Mouse (Mus musculus) midbrain, postnatal 0 days (tissue): Measurements from ENCODE around the gene Usp42. TPM values are rescaled to one million over a fixed set of nuclear protein-coding genes. Genes with fewer than 3 reads are reported as not detected.

ENCODE experiments used
- ATAC-seq: fragments of 200-750 bp; cut with Nextera tagmentation; 2 replicates; pipeline ENCODE4 v1.8.0; 2017; ENCODE audit warnings: moderate number of reproducible peaks, mild to moderate bottlenecking, moderate TSS enrichment, moderate library complexity; ENCODE audit not compliant: low FRiP score
- DNase-seq: peaks from one replicate; pipeline ENCODE4 v3.0.0-alpha.2; 2015; ENCODE audit warnings: low spot score
- H3K27ac ChIP-seq: fragments of 300-500 bp; sonication (generic); 2 replicates; pipeline ENCODE4 v1.5.1; 2014; ENCODE audit warnings: low read depth, mild to moderate bottlenecking, low read length, mixed read lengths
- H3K27me3 ChIP-seq: fragments of 300-500 bp; sonication (generic); 2 replicates; pipeline ENCODE4 v1.6.1; 2014; ENCODE audit warnings: low read length, control low read depth, mixed read lengths; ENCODE audit not compliant: insufficient read depth
- H3K36me3 ChIP-seq: fragments of 300-500 bp; sonication (generic); 2 replicates; pipeline ENCODE4 v1.6.1; 2014; ENCODE audit warnings: low read length, control low read depth, mixed read lengths; ENCODE audit not compliant: insufficient read depth
- H3K4me1 ChIP-seq: fragments of 300-500 bp; sonication (generic); 2 replicates; pipeline ENCODE4 v1.6.1; 2014; ENCODE audit warnings: mild to moderate bottlenecking, control low read depth, antibody characterized with exemption, low read length, mixed read lengths; ENCODE audit not compliant: insufficient read depth
- H3K4me2 ChIP-seq: fragments of 300-500 bp; sonication (generic); 2 replicates; pipeline ENCODE4 v1.6.1; 2014; ENCODE audit warnings: low read depth, mild to moderate bottlenecking, low read length, mixed read lengths; ENCODE audit not compliant: poor library complexity, severe bottlenecking
- H3K4me3 ChIP-seq: fragments of 300-500 bp; sonication (generic); 2 replicates; pipeline ENCODE4 v1.5.1; 2014; ENCODE audit warnings: low read depth, mild to moderate bottlenecking, low read length, moderate library complexity
- H3K9ac ChIP-seq: fragments of 300-500 bp; sonication (generic); replicated peaks from 2 replicates; pipeline ENCODE4 v1.6.1; 2014; ENCODE audit warnings: mild to moderate bottlenecking, low read length, moderate library complexity, mixed read lengths; ENCODE audit not compliant: poor library complexity, severe bottlenecking
- H3K9me3 ChIP-seq: fragments of 300-500 bp; sonication (generic); 2 replicates; pipeline ENCODE4 v1.6.1; 2016; ENCODE audit warnings: low read length, control low read depth
- CTCF ChIP-seq: IDR thresholded peaks from 2 replicates; pipeline ENCODE4 v1.5.1; 2016; ENCODE audit warnings: antibody characterized with exemption, mild to moderate bottlenecking
- WGBS: fragments of 180-500 bp; shearing (Covaris S2); extraction: QIAGEN DNeasy Blood & Tissue Kit; methylation state at CpG from one replicate; pipeline ENCODE4 v1.1.7; 2014; 5-methylcytosine and 5-hydroxymethylcytosine counted together
- polyA plus RNA-seq: library from polyadenylated mRNA; unstranded; fragments of >200 nt; fragmentation: Nextera tagmentation; extraction: Ambion mirVana; gene quantifications from 2 replicates; pipeline ENCODE4 v1.2.1, GENCODE M21; 2015
- total RNA-seq: library from RNA; depleted of rRNA; stranded (reverse); fragments of >200 nt; gene quantifications from 2 replicates; pipeline ENCODE4 v1.2.3, GENCODE M21; 2014

Usp42 gene
- total and polyA plus RNA-seq, 2 experiments from 2014 or later: 18.8 to 23.1 TPM

DNA sequence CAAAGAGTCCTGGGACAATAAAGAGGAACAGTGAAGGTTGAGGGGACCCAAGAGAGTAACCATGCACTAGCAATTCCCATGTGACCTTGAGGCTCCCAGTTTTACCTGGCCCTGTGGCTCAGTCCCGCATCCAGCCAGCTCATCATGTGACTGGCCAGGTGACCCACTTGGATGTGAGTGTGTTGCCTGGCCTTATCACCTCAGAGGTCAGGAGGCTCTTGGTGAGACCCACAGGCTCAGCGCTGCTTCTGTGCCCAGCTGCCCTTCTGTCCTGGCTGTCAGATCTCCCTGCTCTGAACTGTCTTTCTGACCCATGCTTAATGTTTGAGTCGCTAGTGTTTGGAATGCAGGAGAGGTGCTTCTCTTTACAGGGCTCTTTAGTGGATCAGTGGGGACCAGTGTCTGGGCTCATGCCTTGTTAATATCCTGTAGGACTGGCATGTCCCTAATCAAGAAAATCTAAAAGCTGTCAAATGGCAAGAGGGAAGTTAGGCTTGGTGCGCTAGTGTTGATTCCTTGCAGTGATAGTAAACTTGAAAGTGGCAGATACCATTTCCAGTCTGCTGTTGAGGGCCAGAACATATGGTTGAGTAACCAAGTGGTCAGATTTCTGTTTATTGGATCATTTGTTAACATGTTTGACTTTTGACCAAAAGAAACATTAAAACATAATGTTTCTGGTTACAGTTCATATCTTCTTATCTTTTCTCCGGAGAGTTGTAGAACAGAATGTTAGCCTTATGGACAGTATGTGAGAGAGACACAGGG, 55.7 kb downstream of the Usp42 start:
- Histone ChIP-seq H3K4me2 (no peak overlapping the region), H3K9me3 (no peaks in the 10 kb centered on the region), H3K9ac (no peak overlapping the region), H3K4me3 (no peak overlapping the region), H3K36me3 (no peaks in the 10 kb centered on the region), H3K27me3 (no peaks in the 10 kb centered on the region), H3K27ac (no peak overlapping the region), H3K4me1 (no peaks in the 10 kb centered on the region)
- WGBS: 82% methylated on average over 5 of the region's 5 CpGs
- no peak for TF ChIP-seq CTCF
- DNase-seq: no peak
- no peak for ATAC-seq

GRCm38 (mm10) chr5:143674576-143674975, 57.5 kb downstream of the Usp42 start:
- WGBS: 78% methylated on average over 5 of the region's 5 CpGs
- no peak overlapping the region for H3K27ac ChIP-seq
- H3K4me1 ChIP-seq: no peaks in the 10 kb centered on the region
- H3K9ac ChIP-seq: no peak overlapping the region
- no peak overlapping the region for H3K4me2 ChIP-seq
- H3K9me3 ChIP-seq: no peaks in the 10 kb centered on the region
- DNase-seq: no peak
- TF ChIP-seq CTCF: no peak
- no peak overlapping the region for H3K4me3 ChIP-seq
- H3K36me3 ChIP-seq: no peaks in the 10 kb centered on the region
- no peaks in the 10 kb centered on the region for H3K27me3 ChIP-seq
- ATAC-seq: no peak

DNA sequence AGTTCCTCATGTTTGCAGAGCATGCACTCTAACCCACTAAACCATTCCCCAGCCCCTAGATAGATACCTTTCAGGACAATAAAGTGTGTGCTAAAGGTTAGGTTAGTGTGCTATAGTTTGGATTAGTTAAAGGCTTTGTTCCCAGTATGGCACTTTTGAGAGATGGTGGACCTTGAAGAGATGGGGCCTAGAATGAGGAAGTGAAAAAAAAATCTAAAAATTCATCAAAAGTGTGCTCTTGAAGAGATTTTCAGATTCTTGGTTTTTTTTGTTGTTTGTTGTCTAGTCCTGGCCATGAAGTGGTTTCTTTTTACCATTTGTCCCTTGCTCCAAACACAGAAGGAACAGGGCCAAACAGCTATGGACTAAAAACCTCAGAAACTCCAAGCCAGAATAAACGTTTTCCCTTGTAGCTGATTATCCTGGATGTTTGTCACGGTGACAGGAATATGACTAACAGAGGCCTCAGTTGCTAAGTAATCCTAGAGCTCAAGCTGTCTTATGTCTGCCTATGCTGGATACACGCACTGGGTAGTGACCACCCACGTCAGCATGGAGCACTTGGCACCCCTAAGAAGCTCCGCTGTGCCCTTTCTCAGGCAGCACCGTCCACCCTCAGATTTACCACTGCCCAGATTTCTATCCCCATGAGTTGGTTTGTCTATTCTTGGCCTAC, 61.2 kb downstream of the Usp42 start:
- 61% methylated on average over 6 of the region's 6 CpGs for WGBS
- no peak overlapping the region for H3K9ac ChIP-seq
- H3K4me3 ChIP-seq: no peak overlapping the region
- no peaks in the 10 kb centered on the region for H3K9me3 ChIP-seq
- no peak overlapping the region for H3K4me2 ChIP-seq
- no peaks in the 10 kb centered on the region for H3K4me1 ChIP-seq
- no peak for TF ChIP-seq CTCF
- DNase-seq (peak; percentile 26), ATAC-seq (no peak)
- H3K27me3 ChIP-seq: no peaks in the 10 kb centered on the region
- H3K27ac ChIP-seq: no peak overlapping the region
- no peaks in the 10 kb centered on the region for H3K36me3 ChIP-seq

DNA sequence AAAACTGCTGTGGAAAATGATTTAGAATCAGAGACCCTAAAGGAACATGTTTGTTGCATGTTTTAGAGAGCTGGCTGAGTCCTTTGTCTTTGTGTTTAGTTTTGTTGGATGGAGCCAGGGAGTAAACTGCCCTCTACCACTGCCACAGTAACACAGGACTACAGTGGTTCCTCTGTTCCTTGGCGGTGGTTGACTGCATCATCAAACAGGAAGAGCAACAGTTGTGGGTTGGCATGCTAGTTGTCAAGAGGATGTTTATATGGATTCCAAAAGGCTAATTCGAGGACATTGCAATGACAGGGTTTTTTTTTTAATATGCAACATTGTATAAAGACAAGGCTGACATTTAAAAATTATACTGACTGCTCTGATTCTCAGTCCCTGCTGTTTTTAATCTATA, 62.2 kb downstream of the Usp42 start:
- Histone ChIP-seq H3K27ac (no peak overlapping the region), H3K9me3 (no peaks in the 10 kb centered on the region), H3K4me3 (no peak overlapping the region), H3K27me3 (no peaks in the 10 kb centered on the region), H3K9ac (no peak overlapping the region), H3K4me1 (no peaks in the 10 kb centered on the region), H3K4me2 (no peak overlapping the region), H3K36me3 (no peaks in the 10 kb centered on the region)
- ATAC-seq: no peak
- TF ChIP-seq CTCF: no peak
- no peak for DNase-seq
- 65% methylated on average over 2 of the region's 2 CpGs for WGBS

DNA sequence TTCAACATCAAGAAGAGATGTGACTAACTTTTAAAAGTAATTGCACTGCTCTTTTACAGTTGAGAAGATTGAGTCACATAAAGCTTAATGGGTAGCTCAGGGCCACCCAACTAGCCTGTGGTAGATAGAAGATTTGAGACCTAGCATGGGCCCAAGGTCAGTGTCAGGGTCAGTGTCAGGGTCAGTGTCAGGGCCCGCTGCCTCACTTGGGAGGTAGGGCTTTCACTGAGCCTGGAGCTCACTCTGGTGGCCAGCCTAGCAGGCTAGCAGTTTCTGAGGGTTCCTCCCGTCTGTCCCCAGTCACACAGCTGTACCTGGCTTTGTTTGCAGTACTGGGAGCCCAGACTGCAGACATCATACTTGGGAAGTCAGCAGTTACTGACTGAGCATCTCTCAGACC, 62.7 kb downstream of the Usp42 start:
- ATAC-seq (no peak), DNase-seq (no peak)
- Histone ChIP-seq H3K9me3 (no peaks in the 10 kb centered on the region), H3K27me3 (no peaks in the 10 kb centered on the region), H3K4me2 (no peak overlapping the region), H3K4me3 (no peak overlapping the region), H3K9ac (no peak overlapping the region), H3K36me3 (no peaks in the 10 kb centered on the region), H3K4me1 (no peaks in the 10 kb centered on the region), H3K27ac (no peak overlapping the region)
- WGBS: 51% methylated on average over 2 of the region's 2 CpGs
- peak; percentile 21; the same call in 1 of the 2 replicates for TF ChIP-seq CTCF

DNA sequence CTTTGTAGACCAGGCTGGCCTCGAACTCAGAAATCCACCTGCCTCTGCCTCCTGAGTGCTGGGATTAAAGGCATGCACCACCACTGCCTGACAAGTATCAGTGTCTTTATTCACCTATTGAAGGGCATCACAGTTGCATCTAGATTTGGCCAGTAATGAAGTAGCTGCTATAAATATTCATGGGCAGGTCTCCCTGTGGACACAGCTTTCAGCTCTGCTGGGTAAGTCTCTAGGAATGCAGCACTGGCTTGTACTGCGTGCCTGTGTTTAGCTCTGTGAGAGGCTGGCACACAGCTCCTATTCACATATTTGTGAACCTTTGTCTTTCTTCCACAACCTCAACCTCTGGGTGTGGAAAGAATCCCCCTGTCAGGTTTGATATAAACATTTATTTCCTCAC, 63.2 kb downstream of the Usp42 start:
- ATAC-seq: no peak
- no peak for DNase-seq
- no peak overlapping the region for H3K9ac ChIP-seq
- TF ChIP-seq CTCF: no peak
- H3K27ac ChIP-seq: no peak overlapping the region
- no peaks in the 10 kb centered on the region for H3K4me1 ChIP-seq
- H3K9me3 ChIP-seq: no peaks in the 10 kb centered on the region
- no peak overlapping the region for H3K4me2 ChIP-seq
- no peaks in the 10 kb centered on the region for H3K27me3 ChIP-seq
- no peak overlapping the region for H3K4me3 ChIP-seq
- 51% methylated on average over 2 of the region's 2 CpGs for whole genome bisulfite sequencing
- no peaks in the 10 kb centered on the region for H3K36me3 ChIP-seq
